Mouse (Mus musculus): ENCODE data around the gene Serpinb6b. TPM values are rescaled to one million over a fixed set of nuclear protein-coding genes. Genes with fewer than 3 reads are reported as not detected.

Gene Serpinb6b
- polyA plus RNA-seq, 1 experiment = 1.0 TPM

DNA sequence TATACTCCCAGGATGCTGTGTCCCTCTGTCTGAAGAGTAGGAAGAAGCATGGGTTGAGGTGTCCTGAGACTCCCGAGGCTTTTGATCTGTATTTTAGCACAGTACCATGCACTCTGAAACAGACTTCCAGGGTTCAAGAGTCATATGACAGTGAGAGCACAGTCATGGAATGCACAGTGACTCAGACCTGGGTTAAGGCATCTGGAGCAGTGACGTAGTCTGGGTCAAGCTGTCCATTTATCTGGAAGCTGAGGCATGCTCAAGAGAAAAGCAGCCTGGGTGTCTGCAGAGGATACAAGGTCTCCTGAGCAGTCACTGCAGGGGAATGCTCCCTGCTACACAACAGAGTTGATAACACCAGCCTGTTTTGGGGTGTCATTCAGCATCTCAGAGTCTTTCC, 63.5 kb downstream of the Serpinb6b start:
- no peaks in the 10 kb centered on the region for H3K79me2 ChIP-seq (ENCODE audit: control insufficient read depth, insufficient read depth)
- TF ChIP-seq FOSL1 (IDR thresholded peaks at IDR 0.05; ENCODE audit: insufficient read depth, low read length, poor library complexity, severe bottlenecking) (no peak), USF1 (IDR thresholded peaks at IDR 0.05; ENCODE audit: low read depth) (peak; percentile 56)
- no peak overlapping the region for H3ac ChIP-seq (ENCODE audit: control insufficient read depth, insufficient read length, low read depth)
- no peaks in the 10 kb centered on the region for H3K36me3 ChIP-seq (ENCODE audit: control insufficient read depth, insufficient read depth)
- no peak overlapping the region for H3K4me3 ChIP-seq (ENCODE audit: insufficient read depth, poor library complexity, severe bottlenecking)
- H3K79me3 ChIP-seq (ENCODE audit: low read depth) = no peaks in the 10 kb centered on the region
- no peaks in the 10 kb centered on the region for H3K27me3 ChIP-seq (ENCODE audit: control insufficient read depth, insufficient read depth, insufficient read length)

Other genes with a start within 250 kb of the Serpinb6b start
- 15.0 TPM for gene Mylk4, start 181.3 kb upstream of the Serpinb6b start, polyA plus RNA-seq (2012; fragmentation: generic; extraction: Trizol)
- 42.1 TPM for gene Wrnip1, start 163.2 kb upstream of the Serpinb6b start, polyA plus RNA-seq (2012; fragmentation: generic; extraction: Trizol)
- not detected for gene D930007J09Rik, start 162.4 kb upstream of the Serpinb6b start, polyA plus RNA-seq (2012; fragmentation: generic; extraction: Trizol)
- gene Serpinb1a, start 114.0 kb upstream of the Serpinb6b start, polyA plus RNA-seq (2012; fragmentation: generic; extraction: Trizol) = 5.7 TPM
- 0.04 TPM for gene Serpinb1c, start 67.0 kb upstream of the Serpinb6b start, polyA plus RNA-seq (2012; fragmentation: generic; extraction: Trizol)
- gene Serpinb9, start 38.0 kb downstream of the Serpinb6b start, polyA plus RNA-seq (2012; fragmentation: generic; extraction: Trizol) = 4.0 TPM
- 1.1 TPM for gene Serpinb9b, start 62.2 kb downstream of the Serpinb6b start, polyA plus RNA-seq (2012; fragmentation: generic; extraction: Trizol)
- gene Serpinb1b, start 113.4 kb downstream of the Serpinb6b start, polyA plus RNA-seq (2012; fragmentation: generic; extraction: Trizol) = 0.11 TPM
- not detected for gene Serpinb9c, start 194.5 kb downstream of the Serpinb6b start, polyA plus RNA-seq (2012; fragmentation: generic; extraction: Trizol)
- 0.08 TPM for gene Serpinb9d, start 227.8 kb downstream of the Serpinb6b start, polyA plus RNA-seq (2012; fragmentation: generic; extraction: Trizol)